8 mouse cellular contexts compared by ENCODE assay signal in genomic region chr6:83325525-83326393, GRCm38 (mm10). TPM values are rescaled to one million over a fixed set of nuclear protein-coding genes. Genes with fewer than 3 reads are reported as not detected.
DNase-seq lines count a peak whose midpoint lies in the region; ATAC-seq lines count a peak whose summit lies in the region.

Gene Mthfd2 (minus strand): TSS chr6:83325908.
Gene Mob1a (plus strand): TSS chr6:83326016.

- peaks cover 18% of the 10 kb centered on the region for H3K4me1 ChIP-seq in hindbrain, embryonic 14.5 days (replicated peaks; ENCODE audit: control insufficient read depth, insufficient read depth, low read length)

- peak within 1 kb of the TSS; percentile 85 for H3K27ac ChIP-seq in hindbrain, embryonic 14.5 days

- H3K27me3 ChIP-seq in hindbrain, embryonic 14.5 days (ENCODE audit: control insufficient read depth, insufficient read depth, low read length), result no peaks in the 10 kb centered on the region

- peak within 1 kb of the TSS; percentile 75 for H3K4me2 ChIP-seq in hindbrain, embryonic 14.5 days (replicated peaks)

- WGBS in hindbrain, embryonic 14.5 days, result 1% methylated on average over 62 of the region's 65 CpGs

- peak; percentile 97 for ATAC-seq in hindbrain, embryonic 14.5 days (ENCODE audit: low FRiP score)

- H3K9ac ChIP-seq in hindbrain, embryonic 14.5 days, result peak within 1 kb of the TSS; percentile 87

- H3K9me3 ChIP-seq in hindbrain, embryonic 14.5 days (ENCODE audit: control insufficient read depth, low read length), result no peaks in the 10 kb centered on the region

- peak; percentile 97 for DNase-seq in R1 (ENCODE audit: low read depth, low spot score)
- peak; percentile 95 to 96 for DNase-seq in cerebellum, postnatal 25 days
- DNase-seq in frontal cortex, postnatal 25 days (ENCODE audit: low spot score in 2 of 2), result peak; percentile 89
- peak; percentile 93 for DNase-seq in hindbrain, embryonic 14.5 days (ENCODE audit: low spot score)
- DNase-seq in layer of hippocampus, postnatal 36 days, result peak; percentile 92 to 93
- peak; percentile 97 for DNase-seq in lung, postnatal 36 days
- DNase-seq in retina, postnatal 1 day, result peak; percentile 98
- DNase-seq in urinary bladder, adult 18-20 months (ENCODE audit: low spot score in 2 of 2), result peak; percentile 92 to 94

- H3K36me3 ChIP-seq in hindbrain, embryonic 14.5 days (replicated peaks; ENCODE audit: control insufficient read depth, insufficient read depth), result peaks cover 15% of the 10 kb centered on the region

- H3K4me3 ChIP-seq in hindbrain, embryonic 14.5 days (replicated peaks; ENCODE audit: low read length), result peak within 1 kb of the TSS; percentile 74

RNA-seq across cellular contexts. Expression of gene Mthfd2, which starts in this region (rescaled TPM):
- polyA plus RNA-seq in hindbrain, embryonic 14.5 days (2014; fragmentation: Nextera tagmentation; extraction: Ambion mirVana), result 30.4 and 35.7 TPM in 2 replicates
- total RNA-seq in layer of hippocampus, postnatal 36 days (2021), result 1 to 10 TPM; 6.1 to 6.7 TPM

RNA-seq across cellular contexts. Expression of gene Mob1a, which starts in this region (rescaled TPM):
- 27.8 and 30.6 TPM in 2 replicates for polyA plus RNA-seq in hindbrain, embryonic 14.5 days (2014; fragmentation: Nextera tagmentation; extraction: Ambion mirVana)
- 10 to 100 TPM; 21.6 to 21.7 TPM for total RNA-seq in layer of hippocampus, postnatal 36 days (2021)

Comparison
In these comparisons a context has a peak if more than half of its experiments do, and no peak if none do; other contexts are left out.
1. Peak in every context shown above with its lines: DNase-seq, ATAC-seq, H3K4me3 ChIP-seq and H3K27ac ChIP-seq.